Mouse (Mus musculus) myocyte (in vitro differentiated cells): Measurements from ENCODE around the gene Pspn. TPM values are rescaled to one million over a fixed set of nuclear protein-coding genes. Genes with fewer than 3 reads are reported as not detected.
A peak's percentile ranks its signal among the peaks of the same experiment; 100 is the strongest.

ENCODE experiments used
- H3K27me3 ChIP-seq: one replicate; pipeline ENCODE4 v1.6.1; 2011; ENCODE audit not compliant: control insufficient read depth, insufficient read depth, insufficient read length
- H3K36me3 ChIP-seq: one replicate; pipeline ENCODE4 v1.6.1; 2011; ENCODE audit not compliant: control insufficient read depth, insufficient read depth
- H3K4me2 ChIP-seq: one replicate; pipeline ENCODE4 v1.6.1; 2011; ENCODE audit warnings: low read depth, control low read depth
- H3K4me3 ChIP-seq: one replicate; pipeline ENCODE4 v1.5.1; 2011; ENCODE audit warnings: mild to moderate bottlenecking, control low read depth, moderate library complexity
- H3K79me2 ChIP-seq: one replicate; pipeline ENCODE4 v1.6.1; 2011; ENCODE audit not compliant: control insufficient read depth, insufficient read depth
- H3ac ChIP-seq: one replicate; pipeline ENCODE4 v1.6.1; 2011; ENCODE audit not compliant: control insufficient read depth, insufficient read length
- CEBPB ChIP-seq: IDR thresholded peaks from 2 replicates; pipeline ENCODE4 v1.6.1; 2011; ENCODE audit warnings: mild to moderate bottlenecking, moderate library complexity; ENCODE audit not compliant: poor library complexity, insufficient read depth, severe bottlenecking
- E2F4 ChIP-seq: IDR thresholded peaks from one replicate; pipeline ENCODE4 v1.6.1; 2011; ENCODE audit warnings: mild to moderate bottlenecking, control low read depth, moderate library complexity; ENCODE audit not compliant: insufficient read depth
- MAX ChIP-seq: IDR thresholded peaks from one replicate; pipeline ENCODE4 v1.6.1; 2011; ENCODE audit warnings: low read depth, mild to moderate bottlenecking, control low read depth
- MYOD1 ChIP-seq, 3 experiments: IDR thresholded peaks; one replicate each; pipeline ENCODE4 v1.6.1; 2011; ENCODE audit warnings: control low read depth in 2 of 3, low read depth in 2 of 3, mild to moderate bottlenecking in 2 of 3, moderate library complexity in 1 of 3; ENCODE audit not compliant: insufficient read length in 2 of 3, control insufficient read depth in 1 of 3
- MYOG ChIP-seq, 3 experiments: IDR thresholded peaks; one replicate each; pipeline ENCODE4 v1.6.1; 2011; ENCODE audit warnings: control low read depth in 2 of 3, low read depth in 2 of 3, mild to moderate bottlenecking in 2 of 3; ENCODE audit not compliant: insufficient read length in 2 of 3, control insufficient read depth in 1 of 3, insufficient read depth in 1 of 3
- POLR2A ChIP-seq: IDR thresholded peaks from one replicate; pipeline ENCODE4 v1.6.1; 2011; ENCODE audit warnings: low read depth, mild to moderate bottlenecking, control low read depth, moderate library complexity; ENCODE audit not compliant: insufficient read length
- POLR2AphosphoS2 ChIP-seq: IDR thresholded peaks from one replicate; pipeline ENCODE4 v1.6.1; 2011; ENCODE audit warnings: low read depth, control low read depth; ENCODE audit not compliant: insufficient read length
- REST ChIP-seq: IDR thresholded peaks from one replicate; pipeline ENCODE4 v1.6.1; 2011; ENCODE audit warnings: mild to moderate bottlenecking, control low read depth, moderate library complexity; ENCODE audit not compliant: insufficient read depth, insufficient read length
- SRF ChIP-seq: IDR thresholded peaks from one replicate; pipeline ENCODE4 v1.6.1; 2011; ENCODE audit warnings: low read depth; ENCODE audit not compliant: control insufficient read depth, insufficient read length
- TCF12 ChIP-seq: IDR thresholded peaks from one replicate; pipeline ENCODE4 v1.6.1; 2011; ENCODE audit warnings: mild to moderate bottlenecking, control low read depth; ENCODE audit not compliant: poor library complexity, insufficient read depth, severe bottlenecking
- TCF3 ChIP-seq: IDR thresholded peaks from one replicate; pipeline ENCODE4 v1.6.1; 2011; ENCODE audit warnings: low read depth, control low read depth; ENCODE audit not compliant: insufficient read length
- USF1 ChIP-seq: IDR thresholded peaks from one replicate; pipeline ENCODE4 v1.6.1; 2011; ENCODE audit warnings: low read depth, mild to moderate bottlenecking, control low read depth, moderate library complexity
- polyA plus RNA-seq: library from polyadenylated mRNA; unstranded; fragments of >200 nt; fragmentation: generic; extraction: Trizol; gene quantifications from one replicate; pipeline ENCODE4 v1.2.1, GENCODE M21; 2012; ENCODE audit warnings: missing spikeins

Gene Pspn
- polyA plus RNA-seq, result 1.1 TPM

DNA sequence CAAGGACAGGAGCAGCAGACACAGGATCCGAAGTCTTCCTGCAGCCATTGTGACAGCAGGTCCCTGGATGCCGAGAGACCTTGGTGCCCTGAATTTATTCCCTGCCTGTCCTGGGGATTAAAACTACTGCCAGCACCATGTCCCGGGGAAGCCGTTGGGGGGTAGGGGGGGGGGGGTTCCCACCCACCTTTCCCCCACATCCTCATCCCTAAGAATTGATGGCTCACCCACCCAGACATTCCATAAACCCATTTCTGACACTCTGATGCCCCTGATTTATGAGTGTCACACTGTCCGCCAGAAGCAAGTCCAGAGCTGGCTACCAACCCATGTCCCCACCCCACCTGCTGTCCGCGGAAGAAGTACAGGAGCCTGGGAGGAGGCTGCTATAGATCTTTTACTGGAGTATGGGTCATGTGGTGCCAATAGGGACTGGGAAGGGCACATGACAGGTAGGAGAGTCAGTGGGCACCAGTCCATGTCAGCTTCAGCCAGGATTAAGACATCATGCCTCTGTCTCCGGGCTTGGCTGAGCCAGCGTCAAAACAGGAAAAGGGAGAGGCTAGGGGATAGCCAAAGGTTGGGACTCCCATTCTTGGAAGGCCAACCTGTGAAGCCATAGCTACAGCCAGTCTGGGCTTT is at the start of gene Pspn:
Gene Pspn, minus strand, starts transcription at position 51 of the 642 bp plus-strand sequence.
- TF ChIP-seq SRF, result no peak
- TF ChIP-seq USF1, result peak; percentile 13
- Histone ChIP-seq H3K27me3 (no peaks in the 10 kb centered on the region), H3K4me3 (no peak within 1 kb of the TSS), H3K79me2 (no peaks in the 10 kb centered on the region), H3ac (no peak within 1 kb of the TSS), H3K4me2 (no peak within 1 kb of the TSS), H3K36me3 (no peaks in the 10 kb centered on the region)

DNA sequence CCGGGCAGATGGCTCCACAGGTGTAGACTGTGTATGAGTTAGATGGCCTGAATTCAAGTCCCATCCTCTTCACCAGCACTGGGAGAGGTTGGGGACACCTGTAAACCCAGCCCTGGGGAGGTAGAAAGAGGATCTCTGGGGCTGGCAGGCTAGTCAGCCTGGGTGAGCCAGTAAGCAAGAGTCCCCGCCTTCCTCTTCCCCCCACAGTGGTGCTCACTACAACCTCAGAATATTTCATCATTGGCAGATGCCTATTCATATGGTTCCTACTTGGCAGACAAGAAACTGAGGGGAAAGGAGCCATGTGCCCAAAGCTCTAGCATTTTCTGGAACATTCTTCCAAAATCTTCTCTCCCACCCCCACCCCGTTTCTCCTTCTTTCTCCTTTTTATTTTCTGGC is 49.0 kb upstream of the Pspn start:
- H3K27me3 ChIP-seq, result peaks cover 22% of the 10 kb centered on the region
- no peak overlapping the region for H3ac ChIP-seq
- H3K4me3 ChIP-seq, result no peak overlapping the region
- H3K36me3 ChIP-seq, result no peaks in the 10 kb centered on the region
- no peak overlapping the region for H3K4me2 ChIP-seq
- TF ChIP-seq POLR2A, result no peak
- TF ChIP-seq MAX, result no peak
- TF ChIP-seq REST, result no peak
- no peak for TF ChIP-seq TCF12
- no peak for TF ChIP-seq TCF3
- no peak for TF ChIP-seq E2F4
- no peaks in the 10 kb centered on the region for H3K79me2 ChIP-seq

DNA sequence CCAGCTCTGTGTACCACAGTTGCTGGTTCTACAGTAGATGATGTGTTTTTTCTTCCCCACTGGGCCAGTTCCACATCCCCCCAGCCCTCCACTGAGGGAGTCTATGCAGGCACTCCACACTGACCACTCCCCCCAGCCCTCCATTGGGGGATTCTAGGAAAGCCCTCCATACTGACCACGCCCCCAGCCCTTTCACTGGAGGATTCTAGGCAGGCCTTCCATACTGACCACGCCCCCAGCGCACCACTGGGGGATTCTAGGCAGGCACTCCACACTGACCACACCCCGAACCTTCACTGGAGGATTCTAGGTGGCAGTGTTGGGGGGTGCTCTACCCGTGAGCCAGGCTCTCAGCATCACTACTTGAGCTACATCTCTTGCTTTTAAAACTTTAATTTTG is 47.6 kb upstream of the Pspn start:
- TF ChIP-seq E2F4 (no peak), TCF3 (no peak), USF1 (no peak), TCF12 (no peak), MYOG (IDR thresholded peaks at IDR 0.05; ENCODE audit: control insufficient read depth in 1 of 3, insufficient read depth in 1 of 3, insufficient read length in 2 of 3, low read depth in 2 of 3) (no peak), SRF (no peak), POLR2AphosphoS2 (no peak), POLR2A (no peak), MAX (no peak), REST (no peak), MYOD1 (IDR thresholded peaks at IDR 0.05; ENCODE audit: control insufficient read depth in 1 of 3, insufficient read length in 2 of 3, low read depth in 2 of 3) (no peak), CEBPB (no peak)
- Histone ChIP-seq H3K27me3 (peaks cover 22% of the 10 kb centered on the region), H3K79me2 (no peaks in the 10 kb centered on the region), H3K4me3 (no peak overlapping the region), H3K36me3 (no peaks in the 10 kb centered on the region), H3K4me2 (no peak overlapping the region), H3ac (no peak overlapping the region)

DNA sequence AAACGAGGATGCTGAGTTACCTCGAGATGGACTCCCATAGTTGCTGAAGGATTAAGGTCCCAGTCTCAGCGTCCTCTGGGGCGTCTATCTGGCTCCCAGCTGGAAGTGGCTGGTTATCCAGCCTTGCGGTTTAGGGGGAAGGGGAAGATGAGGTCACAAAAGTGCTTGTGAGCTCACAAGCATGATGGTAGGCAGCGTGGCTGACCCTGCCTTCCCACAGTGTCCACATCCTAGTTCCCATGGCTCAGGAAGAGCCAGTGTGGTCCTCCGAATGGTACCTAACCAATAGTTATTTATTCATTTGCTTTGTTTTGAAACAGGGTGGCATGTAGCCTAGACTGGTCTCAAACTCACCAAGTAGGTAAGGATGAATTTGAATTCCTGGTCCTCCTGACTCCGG is 41.7 kb upstream of the Pspn start, which contains the start of gene Slc25a41:
Gene Slc25a41, minus strand, starts transcription at position 101 of the 400 bp plus-strand sequence.
- Histone ChIP-seq H3K36me3 (no peaks in the 10 kb centered on the region), H3K27me3 (peaks cover 38% of the 10 kb centered on the region), H3K79me2 (no peaks in the 10 kb centered on the region), H3K4me3 (no peak within 1 kb of the TSS), H3ac (no peak within 1 kb of the TSS), H3K4me2 (no peak within 1 kb of the TSS)
- TF ChIP-seq MYOG (IDR thresholded peaks at IDR 0.05; ENCODE audit: control insufficient read depth in 1 of 3, insufficient read depth in 1 of 3, insufficient read length in 2 of 3, low read depth in 2 of 3) (no peak), POLR2AphosphoS2 (no peak), CEBPB (no peak), USF1 (no peak), E2F4 (no peak), POLR2A (no peak), TCF12 (no peak), SRF (no peak), REST (no peak), MAX (no peak), TCF3 (no peak), MYOD1 (IDR thresholded peaks at IDR 0.05; ENCODE audit: control insufficient read depth in 1 of 3, insufficient read length in 2 of 3, low read depth in 2 of 3) (no peak)

DNA sequence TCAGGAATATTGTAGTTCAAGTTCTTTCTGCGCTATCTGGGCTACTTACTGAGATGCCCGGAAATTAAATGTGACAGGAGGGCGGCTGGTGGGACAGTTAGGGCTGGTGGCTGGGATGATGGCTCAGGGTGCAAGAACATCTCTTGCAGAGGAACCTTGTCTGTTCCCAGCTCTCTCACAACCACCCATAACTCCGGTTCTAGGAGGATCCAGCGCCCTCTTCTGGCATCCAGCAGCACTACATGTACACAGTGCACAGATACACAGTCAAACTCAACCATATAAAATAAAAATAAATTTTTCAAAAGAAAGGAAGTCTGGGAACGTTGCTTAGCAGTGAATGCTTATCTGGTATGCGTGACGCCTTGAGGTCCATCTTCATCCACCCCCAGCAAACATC is 39.2 kb upstream of the Pspn start:
- no peaks in the 10 kb centered on the region for H3K79me2 ChIP-seq
- H3ac ChIP-seq, result no peak overlapping the region
- no peak overlapping the region for H3K4me2 ChIP-seq
- H3K4me3 ChIP-seq, result no peak overlapping the region
- H3K36me3 ChIP-seq, result no peaks in the 10 kb centered on the region
- H3K27me3 ChIP-seq, result peaks cover 22% of the 10 kb centered on the region
- no peak for TF ChIP-seq POLR2A
- TF ChIP-seq TCF12, result no peak
- TF ChIP-seq POLR2AphosphoS2, result no peak
- TF ChIP-seq REST, result no peak
- TF ChIP-seq MYOG (IDR thresholded peaks at IDR 0.05; ENCODE audit: control insufficient read depth in 1 of 3, insufficient read depth in 1 of 3, insufficient read length in 2 of 3, low read depth in 2 of 3), result no peak
- no peak for TF ChIP-seq SRF
- no peak for TF ChIP-seq E2F4
- no peak for TF ChIP-seq USF1
- no peak for TF ChIP-seq TCF3
- no peak for TF ChIP-seq MAX
- TF ChIP-seq CEBPB, result no peak
